Mouse (Mus musculus) duodenum, adult 2 months (tissue): ENCODE results near the gene Lmnb2. TPM values are rescaled to one million over a fixed set of nuclear protein-coding genes. Genes with fewer than 3 reads are reported as not detected.

Experiments
- polyA plus RNA-seq: library from polyadenylated mRNA; depleted of rRNA; stranded (reverse); fragments of >200 nt; gene quantifications from 2 replicates; pipeline ENCODE4 v1.2.3, GENCODE M21; 2012; ENCODE audit warnings: low replicate concordance; rRNA removed

Gene Lmnb2
- polyA plus RNA-seq = 30.0 and 34.9 TPM in 2 replicates

GRCm38 (mm10) chr10:80917779-80918434 lies at the start of gene Lmnb2:
Lmnb2 (minus strand) TSS chr10:80918245.

GRCm38 (mm10) chr10:80929299-80930226 lies 11.5 kb upstream of the Lmnb2 start, which contains the start of gene Gadd45b:
Gadd45b (plus strand) TSS chr10:80930073.

GRCm38 (mm10) chr10:80900318-80901247 lies 17.5 kb downstream of the Lmnb2 start, which contains the start of gene Timm13:
Timm13 (minus strand) TSS chr10:80900969.

GRCm38 (mm10) chr10:80871581-80871980 lies 46.5 kb downstream of the Lmnb2 start, which contains the start of gene Tmprss9:
Tmprss9 (plus strand) TSS chr10:80871848.

GRCm38 (mm10) chr10:80854913-80855748 lies 62.9 kb downstream of the Lmnb2 start, which contains the start of the genes Lsm7 and Sppl2b:
Lsm7 (minus strand) TSS chr10:80855209.
Sppl2b (plus strand) TSS chr10:80855275.

Other genes with a start within 250 kb of the Lmnb2 start
- 147 TPM in 2 replicates for gene Mknk2, start 240.1 kb downstream of the Lmnb2 start, polyA plus RNA-seq
- gene Mob3a, start 216.3 kb downstream of the Lmnb2 start, polyA plus RNA-seq = 28.1 and 37.8 TPM in 2 replicates
- 20.8 and 44.8 TPM in 2 replicates for gene Izumo4, start 216.1 kb downstream of the Lmnb2 start, polyA plus RNA-seq
- gene Ap3d1, start 176.0 kb downstream of the Lmnb2 start, polyA plus RNA-seq = 80.7 and 89.3 TPM in 2 replicates
- gene Dot1l, start 163.0 kb downstream of the Lmnb2 start, polyA plus RNA-seq = 53.5 and 58.4 TPM in 2 replicates
- gene Sf3a2, start 120.0 kb downstream of the Lmnb2 start, polyA plus RNA-seq = 50.6 and 68.2 TPM in 2 replicates
- gene Plekhj1, start 119.6 kb downstream of the Lmnb2 start, polyA plus RNA-seq = 44.6 and 62.2 TPM in 2 replicates
- 0.54 and 2.5 TPM in 2 replicates for gene Amh, start 113.0 kb downstream of the Lmnb2 start, polyA plus RNA-seq
- gene Jsrp1, start 104.7 kb downstream of the Lmnb2 start, polyA plus RNA-seq = not detected in 2 replicates
- gene Oaz1, start 91.6 kb downstream of the Lmnb2 start, polyA plus RNA-seq = 955 and 1,664 TPM in 2 replicates
- gene Lingo3, start 74.2 kb downstream of the Lmnb2 start, polyA plus RNA-seq = 0.02 and 0.07 TPM in 2 replicates
- 89.4 and 104 TPM in 2 replicates for gene Lsm7, start 63.0 kb downstream of the Lmnb2 start, polyA plus RNA-seq
- gene Sppl2b, start 63.0 kb downstream of the Lmnb2 start, polyA plus RNA-seq = 80.9 and 86.1 TPM in 2 replicates
- gene Tmprss9, start 46.4 kb downstream of the Lmnb2 start, polyA plus RNA-seq = 0.78 and 3.7 TPM in 2 replicates
- gene Timm13, start 17.3 kb downstream of the Lmnb2 start, polyA plus RNA-seq = 217 and 283 TPM in 2 replicates
- 14.8 and 34.1 TPM in 2 replicates for gene Gadd45b, start 11.8 kb upstream of the Lmnb2 start, polyA plus RNA-seq
- gene Gng7, start 96.7 kb upstream of the Lmnb2 start, polyA plus RNA-seq = 0.56 and 1.3 TPM in 2 replicates
- gene Diras1, start 107.4 kb upstream of the Lmnb2 start, polyA plus RNA-seq = 0.29 and 0.68 TPM in 2 replicates
- 26.2 and 32.8 TPM in 2 replicates for gene Slc39a3, start 119.2 kb upstream of the Lmnb2 start, polyA plus RNA-seq
- 180 and 258 TPM in 2 replicates for gene Sgta, start 141.9 kb upstream of the Lmnb2 start, polyA plus RNA-seq
- gene Thop1, start 151.8 kb upstream of the Lmnb2 start, polyA plus RNA-seq = 29.1 and 33.7 TPM in 2 replicates
- gene Creb3l3, start 180.6 kb upstream of the Lmnb2 start, polyA plus RNA-seq = 262 and 513 TPM in 2 replicates
- gene Map2k2, start 187.7 kb upstream of the Lmnb2 start, polyA plus RNA-seq = 600 and 1,069 TPM in 2 replicates
- gene Zbtb7a, start 217.0 kb upstream of the Lmnb2 start, polyA plus RNA-seq = 88.4 and 143 TPM in 2 replicates
- 37.3 and 44.2 TPM in 2 replicates for gene Pias4, start 249.7 kb upstream of the Lmnb2 start, polyA plus RNA-seq